8 mouse cellular contexts compared by ENCODE assay signal in genomic region chr11:75178011-75178410, GRCm38 (mm10). TPM values are rescaled to one million over a fixed set of nuclear protein-coding genes. Genes with fewer than 3 reads are reported as not detected.
DNase-seq lines count a peak whose midpoint lies in the region; ATAC-seq and TF ChIP-seq lines count a peak whose summit lies in the region.

No protein-coding gene starts in this region.

- peaks cover 2% of the 10 kb centered on the region; the same call in 1 of the 2 replicates for H3K27me3 ChIP-seq in kidney, embryonic 14.5 days (ENCODE audit: control insufficient read depth, insufficient read depth, low read length)
- H3K27me3 ChIP-seq in hindbrain, embryonic 11.5 days (ENCODE audit: control insufficient read depth, insufficient read depth, low read length), result peaks cover 3% of the 10 kb centered on the region
- H3K27me3 ChIP-seq in midbrain, embryonic 13.5 days, result peaks cover 18% of the 10 kb centered on the region

- peaks cover 32% of the 10 kb centered on the region for H3K36me3 ChIP-seq in kidney, embryonic 14.5 days (ENCODE audit: control insufficient read depth, insufficient read depth, low read length)
- no peaks in the 10 kb centered on the region for H3K36me3 ChIP-seq in hindbrain, embryonic 11.5 days (ENCODE audit: control insufficient read depth, insufficient read depth, low read length)
- H3K36me3 ChIP-seq in midbrain, embryonic 13.5 days, result peaks cover 22% of the 10 kb centered on the region

- TF ChIP-seq CTCF in bone marrow, adult 2 months (IDR thresholded peaks at IDR 0.05; ENCODE audit: control insufficient read depth, insufficient read depth, low read length), result no peak

- TF ChIP-seq POLR2A in bone marrow, adult 2 months (IDR thresholded peaks at IDR 0.05; ENCODE audit: borderline replicate concordance, control insufficient read depth, low read depth, low read length), result no peak

- no peak for ATAC-seq in kidney, embryonic 14.5 days (ENCODE audit: low FRiP score, low TSS enrichment)
- ATAC-seq in hindbrain, embryonic 11.5 days (ENCODE audit: low FRiP score), result no peak
- ATAC-seq in midbrain, embryonic 13.5 days, result no peak

- H3K9ac ChIP-seq in kidney, embryonic 14.5 days (ENCODE audit: low read depth, low read length), result peak overlapping the region; percentile 77
- peak overlapping the region; percentile 91 for H3K9ac ChIP-seq in hindbrain, embryonic 11.5 days (ENCODE audit: low read depth, low read length)
- peak overlapping the region; percentile 83 for H3K9ac ChIP-seq in midbrain, embryonic 13.5 days (replicated peaks)

- H3K27ac ChIP-seq in kidney, embryonic 14.5 days (ENCODE audit: low read depth, low read length), result peak overlapping the region; percentile 68; the same call in 1 of the 2 replicates
- H3K27ac ChIP-seq in bone marrow, adult 2 months (ENCODE audit: control insufficient read depth, insufficient read depth, low read depth, low read length, poor library complexity), result no peak overlapping the region; the same call in 1 of the 2 replicates
- peak overlapping the region; percentile 75; the same call in 1 of the 2 replicates for H3K27ac ChIP-seq in hindbrain, embryonic 11.5 days (ENCODE audit: low read depth, low read length)
- peak overlapping the region; percentile 81 for H3K27ac ChIP-seq in midbrain, embryonic 13.5 days

- WGBS in kidney, embryonic 14.5 days, result 50% methylated on average over 12 of the region's 12 CpGs
- 48% methylated on average over 12 of the region's 12 CpGs for WGBS in bone marrow, adult 2 months
- WGBS in hindbrain, embryonic 11.5 days, result 60% methylated on average over 12 of the region's 12 CpGs
- 51% methylated on average over 12 of the region's 12 CpGs for WGBS in midbrain, embryonic 13.5 days

- peaks cover 11% of the 10 kb centered on the region for H3K4me1 ChIP-seq in kidney, embryonic 14.5 days (ENCODE audit: control insufficient read depth, insufficient read depth, low read length)
- peaks cover 1% of the 10 kb centered on the region; the same call in 1 of the 2 replicates for H3K4me1 ChIP-seq in bone marrow, adult 2 months (ENCODE audit: control insufficient read depth, insufficient read depth, low read length)
- H3K4me1 ChIP-seq in hindbrain, embryonic 11.5 days (replicated peaks; ENCODE audit: control insufficient read depth, insufficient read depth, low read length), result peaks cover 12% of the 10 kb centered on the region
- peaks cover 25% of the 10 kb centered on the region for H3K4me1 ChIP-seq in midbrain, embryonic 13.5 days (replicated peaks)

- no peaks in the 10 kb centered on the region for H3K9me3 ChIP-seq in kidney, embryonic 14.5 days (ENCODE audit: control insufficient read depth, low read length)
- no peaks in the 10 kb centered on the region for H3K9me3 ChIP-seq in hindbrain, embryonic 11.5 days (ENCODE audit: control insufficient read depth, low read length)
- no peaks in the 10 kb centered on the region for H3K9me3 ChIP-seq in midbrain, embryonic 13.5 days

- intact Hi-C loops in gastrocnemius, postnatal 14 days (cut with DNase I; ENCODE audit: low total_unique reads), result no loop called here

- peak overlapping the region; percentile 68 for H3K4me2 ChIP-seq in kidney, embryonic 14.5 days (replicated peaks; ENCODE audit: low read depth, low read length)
- peak overlapping the region; percentile 93 for H3K4me2 ChIP-seq in hindbrain, embryonic 11.5 days (replicated peaks; ENCODE audit: low read depth, low read length)
- peak overlapping the region; percentile 98 for H3K4me2 ChIP-seq in midbrain, embryonic 13.5 days (replicated peaks)

- DNase-seq in kidney, postnatal 10 days, result no peak
- DNase-seq in hindbrain, embryonic 11.5 days (ENCODE audit: low spot score), result no peak
- no peak for DNase-seq in adrenal gland, adult 8-10 months
- DNase-seq in gastrocnemius, postnatal 14 days, result no peak
- no peak for DNase-seq in adrenal gland, postnatal 4 days (ENCODE audit: low spot score in 2 of 2)

- peak overlapping the region; percentile 78 for H3K4me3 ChIP-seq in kidney, embryonic 14.5 days (ENCODE audit: low read length)
- H3K4me3 ChIP-seq in bone marrow, adult 2 months (replicated peaks; ENCODE audit: control insufficient read depth, low read depth, low read length), result peak overlapping the region; percentile 92
- H3K4me3 ChIP-seq in hindbrain, embryonic 11.5 days (ENCODE audit: low read depth, low read length), result peak overlapping the region; percentile 81
- H3K4me3 ChIP-seq in midbrain, embryonic 13.5 days (replicated peaks), result peak overlapping the region; percentile 82

RNA-seq across cellular contexts. Expression of gene Ovca2, which starts 0.6 kb away (rescaled TPM):
- 33.3 and 33.4 TPM in 2 replicates for polyA plus RNA-seq in kidney, embryonic 14.5 days (2014; fragmentation: Nextera tagmentation; extraction: Ambion mirVana)
- 5.6 and 20.8 TPM in 2 replicates for polyA plus RNA-seq in bone marrow, adult 2 months (2011; ENCODE audit: insufficient read depth, insufficient read length, low replicate concordance, missing spikeins)
- 28.0 and 31.0 TPM in 2 replicates for polyA plus RNA-seq in hindbrain, embryonic 11.5 days (2014; fragmentation: Nextera tagmentation; extraction: Ambion mirVana)
- polyA plus RNA-seq in midbrain, embryonic 13.5 days (2015; fragmentation: Nextera tagmentation; extraction: Ambion mirVana), result 19.8 and 22.4 TPM in 2 replicates
- total RNA-seq in adrenal gland, adult 8-10 months (2022), result 10 to 100 TPM; 22.3 to 28.9 (median 25.9) TPM
- 1 to 10 TPM; 3.6 to 4.1 TPM for total RNA-seq in gastrocnemius, postnatal 14 days (2021)
- total RNA-seq in adrenal gland, postnatal 4 days (2021), result 10 to 100 TPM; 16.0 to 17.4 TPM

RNA-seq across cellular contexts. Expression of gene Hic1, which starts 8.7 kb away (rescaled TPM):
- 16.9 and 26.6 TPM in 2 replicates for polyA plus RNA-seq in kidney, embryonic 14.5 days (2014; fragmentation: Nextera tagmentation; extraction: Ambion mirVana)
- polyA plus RNA-seq in bone marrow, adult 2 months (2011; ENCODE audit: insufficient read depth, insufficient read length, low replicate concordance, missing spikeins), result 0.36 TPM in 1 of 2 replicates, not detected in the other
- polyA plus RNA-seq in hindbrain, embryonic 11.5 days (2014; fragmentation: Nextera tagmentation; extraction: Ambion mirVana), result 0.90 and 1.5 TPM in 2 replicates
- 1.2 and 2.4 TPM in 2 replicates for polyA plus RNA-seq in midbrain, embryonic 13.5 days (2015; fragmentation: Nextera tagmentation; extraction: Ambion mirVana)
- 10 to 100 TPM in 2 of 4 experiments, 1 to 10 TPM in 2; 7.7 to 16.5 (median 11.4) TPM for total RNA-seq in adrenal gland, adult 8-10 months (2022)
- 10 to 100 TPM; 12.3 to 18.9 TPM for total RNA-seq in gastrocnemius, postnatal 14 days (2021)
- 10 to 100 TPM; 22.9 to 29.2 TPM for total RNA-seq in adrenal gland, postnatal 4 days (2021)

RNA-seq across cellular contexts. Expression of gene Dph1, which starts 13.0 kb away (rescaled TPM):
- 25.7 and 29.2 TPM in 2 replicates for polyA plus RNA-seq in kidney, embryonic 14.5 days (2014; fragmentation: Nextera tagmentation; extraction: Ambion mirVana)
- polyA plus RNA-seq in bone marrow, adult 2 months (2011; ENCODE audit: insufficient read depth, insufficient read length, low replicate concordance, missing spikeins), result 3.5 and 5.9 TPM in 2 replicates
- polyA plus RNA-seq in hindbrain, embryonic 11.5 days (2014; fragmentation: Nextera tagmentation; extraction: Ambion mirVana), result 14.1 and 18.8 TPM in 2 replicates
- 14.9 and 15.4 TPM in 2 replicates for polyA plus RNA-seq in midbrain, embryonic 13.5 days (2015; fragmentation: Nextera tagmentation; extraction: Ambion mirVana)
- total RNA-seq in adrenal gland, adult 8-10 months (2022), result 10 to 100 TPM; 32.3 to 46.1 (median 44.7) TPM
- 1 to 10 TPM; 6.6 to 6.9 TPM for total RNA-seq in gastrocnemius, postnatal 14 days (2021)
- total RNA-seq in adrenal gland, postnatal 4 days (2021), result 10 to 100 TPM; 26.8 to 29.0 TPM

RNA-seq across cellular contexts. Expression of gene Rtn4rl1, which starts 15.6 kb away (rescaled TPM):
- 2.7 and 4.2 TPM in 2 replicates for polyA plus RNA-seq in kidney, embryonic 14.5 days (2014; fragmentation: Nextera tagmentation; extraction: Ambion mirVana)
- polyA plus RNA-seq in bone marrow, adult 2 months (2011; ENCODE audit: insufficient read depth, insufficient read length, low replicate concordance, missing spikeins), result 0.65 and 0.85 TPM in 2 replicates
- 2.4 and 2.8 TPM in 2 replicates for polyA plus RNA-seq in hindbrain, embryonic 11.5 days (2014; fragmentation: Nextera tagmentation; extraction: Ambion mirVana)
- polyA plus RNA-seq in midbrain, embryonic 13.5 days (2015; fragmentation: Nextera tagmentation; extraction: Ambion mirVana), result 12.4 and 12.7 TPM in 2 replicates
- total RNA-seq in adrenal gland, adult 8-10 months (2022), result 10 to 100 TPM; 39.9 to 74.9 (median 58.7) TPM
- total RNA-seq in gastrocnemius, postnatal 14 days (2021), result 1 to 10 TPM; 2.1 to 3.0 TPM
- 10 to 100 TPM; 33.3 to 33.8 TPM for total RNA-seq in adrenal gland, postnatal 4 days (2021)
